Mouse (Mus musculus): ENCODE measurements at regions not wholly inside any gene's neighbourhood (a gene's known extent, or its start where the extent isn't known, plus 50 kb on each side); places are given as distances from the start of the nearest gene placed in this dataset.

- no peak overlapping the region for H3K27ac ChIP-seq
- no peaks in the 10 kb centered on the region for H3K36me3 ChIP-seq
- H3K4me1 ChIP-seq (replicated peaks): no peaks in the 10 kb centered on the region
- no peaks in the 10 kb centered on the region for H3K9me3 ChIP-seq
- H3K27me3 ChIP-seq: no peaks in the 10 kb centered on the region
- no peak overlapping the region for H3K9ac ChIP-seq (replicated peaks)
- H3K4me3 ChIP-seq (replicated peaks): no peak overlapping the region
- H3K4me2 ChIP-seq: no peak overlapping the region
- no peak for ATAC-seq (ENCODE audit: insufficient number of reproducible peaks, insufficient read depth, low FRiP score, low TSS enrichment, low read depth)
Measured at GRCm38 (mm10) chr13:80946034-80946433, 62.9 kb downstream of the Arrdc3 start.

GRCm38 (mm10) chr13:80947705-80948104, 64.5 kb downstream of the Arrdc3 start:
- Histone ChIP-seq H3K4me1 (replicated peaks) (peaks cover 2% of the 10 kb centered on the region; the same call in 1 of the 2 replicates), H3K4me3 (replicated peaks) (no peak overlapping the region), H3K9ac (replicated peaks) (no peak overlapping the region), H3K4me2 (no peak overlapping the region), H3K27me3 (no peaks in the 10 kb centered on the region), H3K27ac (no peak overlapping the region), H3K9me3 (no peaks in the 10 kb centered on the region), H3K36me3 (no peaks in the 10 kb centered on the region)
- no peak for ATAC-seq (ENCODE audit: insufficient number of reproducible peaks, insufficient read depth, low FRiP score, low TSS enrichment, low read depth)
- 88% methylated on average over 6 of the region's 6 CpGs for WGBS

- peaks cover 17% of the 10 kb centered on the region; the same call in 1 of the 2 replicates for H3K4me1 ChIP-seq (replicated peaks)
- H3K4me3 ChIP-seq (replicated peaks): no peak overlapping the region
- ATAC-seq (ENCODE audit: insufficient number of reproducible peaks, insufficient read depth, low FRiP score, low TSS enrichment, low read depth): no peak
- no peak overlapping the region for H3K4me2 ChIP-seq
- H3K27me3 ChIP-seq: no peaks in the 10 kb centered on the region
- WGBS: 64% methylated on average over 6 of the region's 6 CpGs
- no peaks in the 10 kb centered on the region for H3K9me3 ChIP-seq
- no peaks in the 10 kb centered on the region for H3K36me3 ChIP-seq
- no peak overlapping the region for H3K27ac ChIP-seq
- H3K9ac ChIP-seq (replicated peaks): no peak overlapping the region
Measured at GRCm38 (mm10) chr13:80949133-80949697, 66.0 kb downstream of the Arrdc3 start.

GRCm38 (mm10) chr13:80950239-80950638, 67.1 kb downstream of the Arrdc3 start:
- H3K27me3 ChIP-seq: no peaks in the 10 kb centered on the region
- H3K4me2 ChIP-seq: no peak overlapping the region
- 75% methylated on average over 2 of the region's 2 CpGs for WGBS
- ATAC-seq (ENCODE audit: insufficient number of reproducible peaks, insufficient read depth, low FRiP score, low TSS enrichment, low read depth): no peak
- no peaks in the 10 kb centered on the region for H3K36me3 ChIP-seq
- H3K9ac ChIP-seq (replicated peaks): no peak overlapping the region
- no peaks in the 10 kb centered on the region for H3K9me3 ChIP-seq
- H3K4me1 ChIP-seq (replicated peaks): peaks cover 18% of the 10 kb centered on the region; the same call in 1 of the 2 replicates
- no peak overlapping the region for H3K4me3 ChIP-seq (replicated peaks)
- no peak overlapping the region for H3K27ac ChIP-seq

GRCm38 (mm10) chr13:80950803-80951202, 67.6 kb downstream of the Arrdc3 start:
- WGBS: 82% methylated on average over 3 of the region's 3 CpGs
- no peak for ATAC-seq (ENCODE audit: insufficient number of reproducible peaks, insufficient read depth, low FRiP score, low TSS enrichment, low read depth)
- no peak overlapping the region for H3K9ac ChIP-seq (replicated peaks)
- H3K4me2 ChIP-seq: no peak overlapping the region
- H3K36me3 ChIP-seq: no peaks in the 10 kb centered on the region
- no peak overlapping the region for H3K27ac ChIP-seq
- H3K9me3 ChIP-seq: no peaks in the 10 kb centered on the region
- peaks cover 18% of the 10 kb centered on the region; the same call in 1 of the 2 replicates for H3K4me1 ChIP-seq (replicated peaks)
- H3K4me3 ChIP-seq (replicated peaks): no peak overlapping the region
- H3K27me3 ChIP-seq: no peaks in the 10 kb centered on the region

- 90% methylated on average over 3 of the region's 3 CpGs for WGBS
- no peaks in the 10 kb centered on the region for H3K9me3 ChIP-seq
- H3K4me3 ChIP-seq (replicated peaks): no peak overlapping the region
- no peaks in the 10 kb centered on the region for H3K36me3 ChIP-seq
- no peak overlapping the region for H3K9ac ChIP-seq (replicated peaks)
- no peak overlapping the region for H3K4me2 ChIP-seq
- H3K27ac ChIP-seq: no peak overlapping the region
- no peak for ATAC-seq (ENCODE audit: insufficient number of reproducible peaks, insufficient read depth, low FRiP score, low TSS enrichment, low read depth)
- H3K4me1 ChIP-seq (replicated peaks): peaks cover 18% of the 10 kb centered on the region; the same call in 1 of the 2 replicates
- H3K27me3 ChIP-seq: no peaks in the 10 kb centered on the region
Measured at GRCm38 (mm10) chr13:80951327-80951726, 68.1 kb downstream of the Arrdc3 start.

GRCm38 (mm10) chr13:80952851-80953250, 69.7 kb downstream of the Arrdc3 start:
- H3K4me2 ChIP-seq: no peak overlapping the region
- 89% methylated on average over 4 of the region's 4 CpGs for WGBS

GRCm38 (mm10) chr13:80954059-80954645, 71.0 kb downstream of the Arrdc3 start:
- no peak for ATAC-seq (ENCODE audit: insufficient number of reproducible peaks, insufficient read depth, low FRiP score, low TSS enrichment, low read depth)
- no peak overlapping the region for H3K4me2 ChIP-seq
- H3K9me3 ChIP-seq: no peaks in the 10 kb centered on the region

More at GRCm38 (mm10) chr13:80952851-80953250, 69.7 kb downstream of the Arrdc3 start:
- H3K27me3 ChIP-seq: no peaks in the 10 kb centered on the region
- no peak overlapping the region for H3K27ac ChIP-seq
- no peak overlapping the region for H3K9ac ChIP-seq (replicated peaks)
- peaks cover 18% of the 10 kb centered on the region; the same call in 1 of the 2 replicates for H3K4me1 ChIP-seq (replicated peaks)
- no peak for ATAC-seq (ENCODE audit: insufficient number of reproducible peaks, insufficient read depth, low FRiP score, low TSS enrichment, low read depth)
- no peaks in the 10 kb centered on the region for H3K36me3 ChIP-seq
- no peak overlapping the region for H3K4me3 ChIP-seq (replicated peaks)
- H3K9me3 ChIP-seq: no peaks in the 10 kb centered on the region

GRCm38 (mm10) chr13:80956966-80957365, 73.8 kb downstream of the Arrdc3 start:
- WGBS: 79% methylated on average over 1 of the region's 1 CpGs
- ATAC-seq (ENCODE audit: insufficient number of reproducible peaks, insufficient read depth, low FRiP score, low TSS enrichment, low read depth): no peak
- no peaks in the 10 kb centered on the region for H3K27me3 ChIP-seq
- H3K4me1 ChIP-seq (replicated peaks): peaks cover 18% of the 10 kb centered on the region; the same call in 1 of the 2 replicates
- no peaks in the 10 kb centered on the region for H3K9me3 ChIP-seq
- no peak overlapping the region for H3K4me2 ChIP-seq
- H3K9ac ChIP-seq (replicated peaks): no peak overlapping the region
- H3K36me3 ChIP-seq: no peaks in the 10 kb centered on the region
- no peak overlapping the region for H3K27ac ChIP-seq
- H3K4me3 ChIP-seq (replicated peaks): no peak overlapping the region

More at GRCm38 (mm10) chr13:80954059-80954645, 71.0 kb downstream of the Arrdc3 start:
- 30% methylated on average over 6 of the region's 6 CpGs for WGBS
- no peak overlapping the region for H3K27ac ChIP-seq
- peaks cover 18% of the 10 kb centered on the region; the same call in 1 of the 2 replicates for H3K4me1 ChIP-seq (replicated peaks)
- no peak overlapping the region for H3K9ac ChIP-seq (replicated peaks)
- no peaks in the 10 kb centered on the region for H3K36me3 ChIP-seq
- H3K27me3 ChIP-seq: no peaks in the 10 kb centered on the region
- no peak overlapping the region for H3K4me3 ChIP-seq (replicated peaks)

- no peak overlapping the region for H3K27ac ChIP-seq
- H3K4me1 ChIP-seq (replicated peaks): peaks cover 17% of the 10 kb centered on the region; the same call in 1 of the 2 replicates
- no peaks in the 10 kb centered on the region for H3K27me3 ChIP-seq
- WGBS: 93% methylated on average over 6 of the region's 6 CpGs
- no peak for ATAC-seq (ENCODE audit: insufficient number of reproducible peaks, insufficient read depth, low FRiP score, low TSS enrichment, low read depth)
- no peak overlapping the region for H3K4me3 ChIP-seq (replicated peaks)
- H3K9ac ChIP-seq (replicated peaks): no peak overlapping the region
- H3K4me2 ChIP-seq: no peak overlapping the region
- no peaks in the 10 kb centered on the region for H3K36me3 ChIP-seq
- no peaks in the 10 kb centered on the region for H3K9me3 ChIP-seq
Measured at GRCm38 (mm10) chr13:80957419-80958139, 74.4 kb downstream of the Arrdc3 start.

GRCm38 (mm10) chr13:80959763-80960162, 76.6 kb downstream of the Arrdc3 start:
- Histone ChIP-seq H3K4me2 (no peak overlapping the region), H3K9me3 (no peaks in the 10 kb centered on the region), H3K36me3 (no peaks in the 10 kb centered on the region), H3K4me1 (replicated peaks) (no peaks in the 10 kb centered on the region), H3K27me3 (0 out of 2 replicates have a peak, but pooled peaks cover 9% of the 10 kb centered on the region), H3K27ac (no peak overlapping the region), H3K9ac (replicated peaks) (no peak overlapping the region), H3K4me3 (replicated peaks) (no peak overlapping the region)
- 86% methylated on average over 1 of the region's 1 CpGs for WGBS
- no peak for ATAC-seq (ENCODE audit: insufficient number of reproducible peaks, insufficient read depth, low FRiP score, low TSS enrichment, low read depth)

Measured in limb, embryonic 12.5 days (tissue).